Mouse (Mus musculus) bone marrow macrophage, adult 2 months (primary cell): ENCODE measurements at regions not wholly inside any gene's neighbourhood (a gene's known extent, or its start where the extent isn't known, plus 50 kb on each side); places are given as distances from the start of the nearest gene placed in this dataset.

ENCODE experiments used
- CTCF ChIP-seq: IDR thresholded peaks from 2 replicates; pipeline ENCODE4 v1.5.1; 2012; ENCODE audit warnings: low read depth, mild to moderate bottlenecking, low read length, moderate library complexity
- POLR2A ChIP-seq: IDR thresholded peaks from 2 replicates; pipeline ENCODE4 v1.6.1; 2012; ENCODE audit warnings: mild to moderate bottlenecking, low read depth, low read length, borderline replicate concordance

GRCm38 (mm10) chr15:51105359-51106008, 2779.2 kb upstream of the Gm7489 start:
- TF ChIP-seq POLR2A (no peak), CTCF (no peak)
